Mouse (Mus musculus) gastrocnemius, postnatal 36 days (tissue): ENCODE data around the gene Clint1. TPM values are rescaled to one million over a fixed set of nuclear protein-coding genes. Genes with fewer than 3 reads are reported as not detected.

Experiments used
- DNase-seq, 2 experiments: peaks; one replicate each; pipeline ENCODE4 v3.0.0; 2022
- intact Hi-C: fragments of 180-260 bp; cut with DNase I; formaldehyde crosslinking; loops from one replicate; pipeline ENCODE4 v1.15.1; 2025
- total RNA-seq, 2 experiments: library from RNA; stranded (reverse); gene quantifications; 2 replicates each; pipeline ENCODE4 v1.2.3; 2021

Clint1 gene
- total RNA-seq, 2 experiments from 2014 or later, result 32.6 to 34.5 TPM

DNA sequence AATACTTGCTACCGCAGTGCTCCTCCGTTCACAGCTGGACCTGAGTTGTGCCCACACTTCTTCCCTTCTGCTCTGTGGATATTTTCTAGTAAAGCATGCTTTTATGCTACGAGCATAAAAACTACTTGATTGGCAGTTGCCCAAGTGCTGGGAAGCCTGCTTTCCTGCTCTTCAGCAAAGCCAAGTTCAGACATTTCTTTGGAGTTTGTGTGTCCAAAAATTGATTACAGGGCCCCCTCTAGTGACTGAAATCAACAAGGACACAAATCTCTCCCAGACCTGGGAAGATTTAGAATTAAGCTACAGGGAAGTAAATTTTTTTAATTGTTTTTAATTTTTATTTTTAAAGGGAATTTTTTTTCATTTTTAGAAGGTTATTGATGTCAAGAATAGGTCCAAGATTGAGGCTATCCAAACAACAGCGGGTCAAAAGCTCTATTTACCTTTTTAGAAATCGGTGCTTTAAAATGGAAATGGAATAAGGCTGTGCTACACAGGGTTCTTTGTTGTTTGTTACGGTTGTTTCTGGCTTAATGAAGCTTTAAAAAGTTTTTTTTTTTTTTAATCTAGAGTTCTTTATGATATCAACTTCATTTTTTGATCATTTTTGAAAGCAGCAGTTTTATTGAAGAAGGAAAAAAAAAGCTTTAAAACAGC lies 29.3 kb downstream of the Clint1 start:
- DNase-seq, result peak in 1 of 2 experiments; percentile 30
- intact Hi-C loops, result loop anchor here (2.0 to 10.0 kb wide), 4 partner anchors 86 to 1296 kb away; no protein-coding TSS in a partner anchor

DNA sequence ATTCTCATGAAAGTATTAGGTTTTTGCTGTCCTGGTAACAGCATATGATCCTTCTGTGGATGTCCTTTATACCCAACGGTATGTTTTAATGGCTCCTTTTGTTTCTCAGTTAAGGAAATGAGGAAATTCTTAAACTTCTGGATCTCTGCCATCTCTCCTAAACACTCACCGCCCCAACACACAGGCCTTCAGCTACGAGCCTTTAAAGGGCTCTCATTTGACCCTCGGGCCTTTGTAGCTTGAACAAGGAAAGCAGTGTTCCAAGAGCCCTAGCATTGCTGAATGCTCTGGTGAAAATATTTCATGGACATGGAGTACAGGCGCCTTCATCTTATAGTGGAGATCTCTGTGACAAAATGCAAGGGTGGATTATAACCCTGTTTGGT lies 29.8 kb downstream of the Clint1 start:
- DNase-seq, result no peak
- intact Hi-C loops, result loop anchor here (2.0 to 10.0 kb wide), 4 partner anchors 87 to 1297 kb away; no protein-coding TSS in a partner anchor

DNA sequence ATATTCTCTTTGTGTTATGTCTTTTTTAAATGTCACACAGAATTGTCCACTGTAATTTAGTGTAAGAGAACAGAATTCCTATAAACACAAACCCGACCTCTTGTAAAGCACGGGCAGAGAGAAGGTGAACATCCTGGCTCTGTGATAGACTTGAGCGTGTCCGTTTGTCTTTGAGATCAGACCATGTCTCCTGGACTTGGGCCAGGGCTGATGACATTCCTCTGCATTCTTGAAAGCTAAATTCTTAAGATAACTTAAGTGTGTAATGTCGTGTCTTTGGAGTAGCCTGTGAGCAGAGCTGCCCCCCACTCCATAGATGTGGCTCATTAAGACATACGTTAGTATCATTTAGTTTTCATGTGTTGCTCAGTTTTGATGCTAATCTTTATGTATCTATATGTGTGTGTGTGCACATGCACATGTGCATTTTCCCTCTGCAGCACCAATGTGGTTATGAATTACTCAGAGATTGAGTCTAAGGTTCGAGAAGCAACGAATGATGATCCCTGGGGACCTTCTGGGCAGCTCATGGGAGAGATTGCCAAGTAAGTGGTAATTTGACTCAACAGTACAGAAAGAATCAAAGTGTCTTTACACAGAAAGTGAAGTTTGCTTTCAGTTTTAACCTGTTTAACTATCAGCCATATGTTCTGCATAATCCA lies 31.6 kb downstream of the Clint1 start:
- no peak for DNase-seq
- intact Hi-C loops, result loop anchor here (5.0 to 10.0 kb wide), 3 partner anchors 129 to 1299 kb away; no protein-coding TSS in a partner anchor

DNA sequence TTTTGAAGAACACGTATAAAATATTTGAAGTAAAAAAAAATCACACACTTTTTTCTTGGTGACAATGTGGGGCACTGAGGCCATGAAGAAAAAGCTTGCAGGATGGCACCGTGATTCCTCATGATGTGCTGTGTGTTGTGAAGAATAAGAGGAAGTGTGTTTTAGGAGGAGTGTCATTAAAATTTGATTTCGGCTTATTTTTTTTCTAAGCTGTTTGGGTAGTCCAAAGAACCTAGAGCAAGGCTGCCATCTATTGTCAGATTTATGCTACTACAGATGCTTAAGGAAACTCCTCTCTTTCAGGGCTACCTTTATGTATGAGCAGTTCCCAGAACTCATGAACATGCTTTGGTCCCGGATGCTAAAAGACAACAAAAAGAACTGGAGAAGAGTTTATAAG lies 32.2 kb downstream of the Clint1 start:
- DNase-seq, result no peak
- intact Hi-C loops, result loop anchor here (5.0 to 10.0 kb wide), 3 partner anchors 129 to 1299 kb away; no protein-coding TSS in a partner anchor

DNA sequence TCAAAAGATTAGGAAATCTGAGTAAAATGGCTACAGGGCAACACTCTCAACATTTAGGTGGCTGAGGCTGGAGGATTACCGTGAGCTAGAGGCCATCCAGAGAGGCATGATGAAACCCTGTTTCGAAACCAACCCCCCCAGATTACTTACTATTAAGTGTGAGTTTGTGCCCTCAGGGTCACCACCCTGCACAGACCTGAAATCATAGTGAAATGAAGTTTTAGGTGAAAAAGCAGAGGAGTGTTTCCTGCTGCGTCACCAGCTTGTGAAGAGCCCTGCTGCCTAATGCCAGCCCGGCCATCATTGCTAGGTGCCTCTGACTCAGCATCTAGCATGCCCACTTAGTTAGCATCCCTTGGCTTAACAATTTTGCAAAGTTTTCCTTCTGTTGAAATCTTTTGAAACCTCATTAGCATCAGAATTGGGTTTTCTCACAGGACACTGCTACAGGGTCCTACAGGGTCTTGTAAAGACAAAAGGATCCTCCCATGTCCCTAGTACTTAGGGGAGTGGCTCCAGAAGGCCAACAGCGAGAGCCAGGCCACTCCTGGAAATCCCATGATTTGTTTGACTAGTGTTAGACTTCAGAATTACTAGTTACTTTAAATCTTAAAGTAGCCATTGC lies 33.9 kb downstream of the Clint1 start:
- intact Hi-C loops, result loop anchor here (10.0 kb wide), 2 partner anchors 131 to 1301 kb away; no protein-coding TSS in a partner anchor
- DNase-seq, result no peak

DNA sequence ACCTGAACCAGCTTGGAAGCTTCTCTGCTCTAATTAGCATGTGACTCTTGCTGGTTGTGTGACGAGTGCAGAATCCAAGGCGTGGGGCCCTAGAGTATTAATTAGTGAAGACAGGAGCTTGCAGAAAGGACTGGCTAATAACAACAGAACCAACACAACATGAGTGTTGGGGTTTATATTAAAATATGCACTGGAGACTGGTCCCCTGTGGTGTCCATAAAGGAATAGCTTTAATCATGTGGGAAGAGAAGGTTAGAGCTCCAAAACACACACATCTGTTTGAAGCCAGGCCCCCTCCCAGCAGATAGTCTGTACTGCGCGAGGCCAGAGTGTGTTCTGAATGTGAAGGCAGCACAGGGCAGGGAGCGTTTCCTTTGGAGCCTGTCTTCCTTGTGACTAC lies 34.7 kb downstream of the Clint1 start:
- intact Hi-C loops, result loop anchor here (10.0 kb wide), 2 partner anchors 132 to 1302 kb away; no protein-coding TSS in a partner anchor
- no peak for DNase-seq

DNA sequence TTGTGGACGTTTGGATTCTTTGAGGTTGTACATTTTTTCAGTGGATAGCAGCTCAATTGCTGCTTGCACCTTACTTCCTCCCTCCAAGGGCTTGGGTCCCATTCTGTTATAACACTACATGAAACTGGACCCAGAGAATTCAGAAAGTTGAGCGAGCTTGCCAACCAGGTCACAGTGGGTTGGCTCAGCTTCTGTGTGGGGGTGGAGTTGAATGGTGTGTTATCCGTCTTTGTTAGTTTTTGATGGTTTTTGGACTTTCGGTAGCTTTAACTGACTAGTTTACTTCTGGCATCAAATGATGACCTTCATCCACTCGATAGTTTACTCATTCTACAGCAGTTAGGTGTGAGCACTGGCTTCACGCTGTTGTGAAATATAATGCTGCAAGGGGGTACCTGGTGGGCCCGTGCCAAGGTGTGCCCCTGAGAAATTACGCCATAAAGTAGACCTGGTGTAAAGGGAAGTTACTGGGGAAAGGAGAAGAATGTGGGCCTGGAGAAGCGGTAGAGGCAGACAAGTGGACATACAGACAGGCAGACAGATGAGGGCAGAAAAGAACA lies 36.7 kb downstream of the Clint1 start:
- DNase-seq, result no peak
- intact Hi-C loops, result loop anchor here (10.0 kb wide), 2 partner anchors 134 to 1304 kb away; no protein-coding TSS in a partner anchor

DNA sequence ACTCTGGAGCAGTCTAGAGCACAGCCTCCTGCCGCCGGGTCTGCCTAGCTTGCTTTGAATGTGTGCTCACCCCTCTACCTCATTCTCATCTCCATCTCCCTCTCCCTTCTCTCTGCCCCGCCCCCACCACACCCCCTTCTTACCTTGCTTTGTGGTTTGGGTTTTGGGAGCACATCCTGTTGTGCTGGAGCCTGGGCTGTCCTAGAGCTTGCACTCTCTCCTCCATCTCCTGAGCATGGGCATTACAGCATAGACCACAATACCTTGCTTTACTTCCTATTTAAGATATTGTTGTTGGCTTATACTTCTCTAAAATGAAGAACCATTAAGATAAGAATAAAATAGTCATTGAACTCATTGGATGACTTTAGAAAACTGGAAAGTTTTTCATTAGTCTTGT lies 38.1 kb downstream of the Clint1 start:
- intact Hi-C loops, result loop anchor here (10.0 kb wide), 2 partner anchors 135 to 1305 kb away; no protein-coding TSS in a partner anchor
- DNase-seq, result no peak

DNA sequence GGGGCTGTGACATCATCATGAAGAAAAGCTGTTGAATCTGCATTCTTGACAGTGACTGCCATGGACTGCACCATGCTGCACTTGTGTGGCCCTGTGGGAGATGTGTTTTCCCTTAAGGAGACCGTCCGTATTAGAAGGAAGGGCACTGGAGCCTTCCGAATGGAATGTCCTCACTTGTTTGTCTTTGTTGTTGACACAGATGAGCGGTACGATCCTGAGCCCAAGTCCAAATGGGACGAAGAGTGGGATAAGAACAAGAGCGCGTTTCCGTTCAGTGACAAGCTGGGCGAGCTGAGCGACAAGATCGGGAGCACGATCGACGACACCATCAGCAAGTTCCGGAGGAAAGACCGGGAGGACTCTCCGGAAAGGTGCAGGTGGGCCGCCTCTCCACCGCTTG lies 38.6 kb downstream of the Clint1 start:
- intact Hi-C loops, result no loop called here
- no peak for DNase-seq

DNA sequence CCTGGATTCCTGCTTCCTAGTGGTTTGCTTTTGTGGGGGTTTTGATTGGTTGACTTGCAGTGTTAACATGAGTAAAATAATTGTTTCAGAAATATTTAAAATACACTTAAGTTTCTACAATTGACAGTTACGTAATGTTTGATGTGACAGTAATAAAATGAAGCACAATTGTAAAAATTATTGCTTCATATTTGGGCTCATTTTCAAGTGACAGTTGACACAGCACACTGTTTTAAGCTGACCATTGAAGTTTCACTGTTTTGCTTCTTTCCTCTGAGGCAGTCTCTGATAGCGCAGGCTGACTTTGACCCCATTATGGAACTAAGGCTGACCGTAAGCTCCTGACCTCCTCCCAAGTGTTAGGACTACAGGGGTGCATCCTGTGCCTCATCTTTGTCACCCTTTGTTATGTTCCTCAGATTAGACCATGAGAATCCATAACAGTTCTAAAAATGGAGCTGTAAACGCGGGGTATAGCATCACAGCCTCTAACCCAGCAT lies 41.1 kb downstream of the Clint1 start:
- DNase-seq, result no peak
- intact Hi-C loops, result no loop called here

DNA sequence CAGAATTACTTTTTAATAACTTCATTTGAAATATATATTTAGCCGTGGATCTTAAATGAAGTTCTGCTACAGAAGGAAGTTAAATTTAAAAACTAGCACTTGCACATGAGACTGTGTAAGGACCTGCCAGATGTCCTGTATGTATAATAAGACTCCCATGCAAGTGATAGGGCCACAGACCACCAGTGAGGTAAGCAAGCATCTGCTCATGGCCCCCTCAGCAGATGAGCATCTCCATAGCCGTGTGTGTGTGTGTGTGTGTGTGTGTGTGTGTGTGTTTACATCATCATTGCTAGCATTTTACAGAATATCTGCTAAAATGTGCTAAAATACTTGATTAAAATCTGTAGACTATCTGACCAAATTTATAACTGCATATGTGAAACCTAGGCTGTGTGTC lies 45.5 kb downstream of the Clint1 start:
- intact Hi-C loops, result no loop called here
- DNase-seq, result no peak

DNA sequence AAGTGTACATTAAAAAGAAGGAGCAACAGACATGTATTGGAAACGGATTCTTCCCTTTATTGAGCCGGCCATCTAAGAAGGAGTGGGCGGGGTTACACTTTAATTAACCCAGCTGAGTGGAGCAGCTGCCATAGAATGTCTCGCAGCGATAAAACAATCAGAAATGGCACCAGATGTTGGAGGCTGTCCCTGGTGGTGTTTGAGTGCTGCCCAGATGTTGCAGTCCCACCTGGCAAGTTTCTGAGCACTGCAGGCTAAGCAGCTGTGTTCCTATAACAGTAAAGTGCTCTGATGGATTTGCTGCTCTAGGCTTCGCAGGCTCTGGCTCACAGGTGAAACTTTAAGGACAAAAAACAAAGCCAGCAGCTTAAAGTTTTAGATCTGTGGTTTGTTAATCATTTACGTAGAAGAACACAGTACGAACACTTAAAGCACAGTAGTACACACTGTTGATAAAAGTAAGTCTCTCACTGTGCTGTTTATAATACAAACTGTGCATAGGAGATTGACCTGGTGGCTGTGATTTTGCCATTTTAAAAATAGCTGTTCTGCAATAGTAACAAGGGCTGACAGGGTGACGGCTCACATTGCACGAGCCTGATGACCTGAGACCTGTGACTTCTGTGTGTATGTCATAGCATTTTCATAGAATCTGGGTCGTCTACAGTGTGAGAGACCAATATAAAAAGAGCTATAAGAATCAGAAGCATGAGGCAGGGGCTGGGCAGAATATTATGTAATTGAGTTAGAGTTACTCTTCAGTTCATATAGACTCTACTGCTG lies 48.6 kb downstream of the Clint1 start:
- DNase-seq, result no peak
- intact Hi-C loops, result no loop called here

DNA sequence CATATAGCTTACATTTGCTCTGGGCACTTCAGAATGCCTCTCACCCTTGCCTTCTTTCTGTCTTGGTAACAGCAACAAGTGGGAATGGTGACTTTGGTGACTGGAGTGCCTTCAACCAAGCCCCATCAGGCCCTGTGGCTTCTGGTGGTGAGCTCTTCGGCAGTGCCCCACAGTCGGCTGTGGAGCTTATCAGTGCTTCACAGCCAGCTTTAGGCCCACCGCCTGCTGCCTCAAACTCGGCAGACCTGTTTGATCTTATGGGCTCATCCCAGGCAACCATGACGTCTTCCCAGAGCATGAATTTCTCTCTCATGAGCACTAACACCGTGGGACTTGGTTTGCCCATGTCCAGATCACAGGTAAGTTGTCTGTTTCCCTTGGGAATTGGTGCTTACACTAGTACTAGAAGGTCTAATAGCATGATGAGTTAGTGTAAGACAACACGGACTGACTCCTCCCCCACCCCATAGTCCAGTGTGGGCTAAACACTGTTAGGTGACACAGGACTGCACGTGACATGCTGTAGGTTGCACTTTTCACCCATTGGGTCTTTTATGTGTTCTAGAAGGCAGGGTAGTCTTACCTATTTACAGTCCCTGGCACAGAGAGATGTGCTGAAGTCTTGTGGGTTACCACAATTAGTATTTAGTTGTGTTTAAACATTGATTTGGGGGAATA lies 54.4 kb downstream of the Clint1 start:
- intact Hi-C loops, result no loop called here
- no peak for DNase-seq

DNA sequence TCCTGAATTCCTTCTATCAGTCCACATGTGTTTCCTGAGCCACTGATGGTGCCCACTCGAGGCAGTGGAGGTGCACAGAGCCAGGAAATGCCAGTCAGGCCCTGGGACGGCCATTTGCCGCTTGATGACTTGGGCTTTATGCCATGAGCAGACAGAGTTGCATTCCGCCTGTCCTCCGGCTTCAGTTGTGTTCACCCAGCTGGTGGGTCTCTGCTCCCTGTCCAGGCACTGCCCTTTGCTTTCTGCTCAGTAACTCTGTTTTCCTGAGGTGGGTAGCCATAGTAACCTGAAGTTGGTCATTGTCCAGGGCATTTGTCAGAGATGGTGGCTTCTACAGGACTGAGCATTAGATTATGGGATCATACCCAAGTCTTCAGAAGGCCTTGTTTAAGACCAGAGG lies 55.5 kb downstream of the Clint1 start:
- intact Hi-C loops, result no loop called here

DNA sequence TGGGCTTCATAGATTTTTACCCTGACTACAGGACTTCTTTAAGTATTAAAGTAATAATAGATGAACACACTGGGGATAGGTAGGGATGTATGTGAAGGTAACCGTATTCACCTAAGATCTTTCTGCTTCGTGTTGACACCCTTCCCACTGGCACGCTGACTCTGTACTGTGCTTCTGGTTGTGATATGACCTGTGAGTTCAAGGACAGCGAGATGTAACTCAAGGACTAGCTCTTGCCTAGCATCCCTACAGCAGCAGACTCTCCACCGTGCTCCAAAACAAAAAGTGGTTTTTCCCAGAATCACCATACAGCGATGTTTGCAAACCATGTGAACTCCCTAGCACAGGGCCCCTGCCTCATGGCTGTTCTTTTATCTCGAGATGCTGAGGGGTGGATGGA lies 56.2 kb downstream of the Clint1 start:
- DNase-seq, result no peak
- intact Hi-C loops, result no loop called here

More for the DNA sequence above, 55.5 kb downstream of the Clint1 start:
- DNase-seq, result no peak

DNA sequence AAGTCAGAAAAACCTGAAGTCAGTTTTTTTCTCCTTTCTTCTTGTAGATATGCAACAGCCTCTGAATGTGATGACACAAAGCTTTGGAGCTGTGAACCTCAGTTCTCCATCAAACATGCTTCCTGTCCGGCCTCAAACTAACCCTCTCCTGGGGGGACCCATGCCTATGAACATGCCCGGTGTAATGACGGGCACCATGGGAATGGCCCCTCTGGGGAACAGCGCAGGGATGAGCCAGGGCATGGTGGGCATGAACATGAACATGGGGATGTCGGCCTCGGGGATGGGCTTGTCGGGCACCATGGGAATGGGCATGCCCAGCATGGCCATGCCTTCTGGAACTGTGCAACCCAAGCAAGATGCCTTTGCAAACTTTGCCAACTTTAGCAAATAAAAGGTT lies 57.0 kb downstream of the Clint1 start:
- DNase-seq, result no peak
- intact Hi-C loops, result no loop called here

DNA sequence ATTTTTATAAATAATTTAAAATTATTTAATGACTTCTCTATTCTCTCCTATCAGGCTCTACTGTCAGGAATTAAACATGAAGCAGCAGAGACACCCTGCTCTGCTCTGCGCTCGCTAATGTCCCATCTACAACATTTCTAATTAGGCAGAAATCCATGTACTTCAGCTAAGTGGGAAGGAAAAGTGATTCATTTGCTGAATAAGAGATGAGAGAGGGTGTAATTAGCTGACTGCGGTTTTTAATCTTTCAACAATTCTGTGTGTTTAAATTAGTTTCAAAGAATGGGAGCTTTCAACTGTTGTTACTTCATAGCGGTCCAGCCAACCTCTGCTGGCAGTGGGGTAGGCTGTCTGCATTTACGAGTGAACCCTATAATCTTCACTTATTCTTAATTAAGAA lies 58.9 kb downstream of the Clint1 start:
- DNase-seq, result no peak
- intact Hi-C loops, result no loop called here

DNA sequence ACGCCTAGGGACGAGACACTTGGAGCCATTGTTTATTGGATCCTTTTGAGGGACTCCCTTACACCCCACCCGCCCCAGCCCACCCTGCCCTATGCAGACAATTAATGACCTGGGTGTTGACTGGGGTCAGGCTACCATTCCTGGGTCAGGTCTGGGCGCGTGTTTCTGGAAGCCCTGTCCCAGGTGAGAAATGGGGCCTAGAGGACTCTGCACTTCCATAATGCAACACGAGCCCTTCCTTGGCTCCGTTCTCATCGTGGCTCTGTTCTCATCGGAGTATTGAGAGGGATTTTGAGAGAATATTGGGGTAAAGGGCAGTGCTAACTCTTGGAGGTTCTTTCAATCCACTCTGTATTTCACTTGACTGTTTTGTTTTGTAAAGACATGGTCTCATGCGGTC lies 64.3 kb downstream of the Clint1 start:
- DNase-seq, result no peak
- intact Hi-C loops, result no loop called here

DNA sequence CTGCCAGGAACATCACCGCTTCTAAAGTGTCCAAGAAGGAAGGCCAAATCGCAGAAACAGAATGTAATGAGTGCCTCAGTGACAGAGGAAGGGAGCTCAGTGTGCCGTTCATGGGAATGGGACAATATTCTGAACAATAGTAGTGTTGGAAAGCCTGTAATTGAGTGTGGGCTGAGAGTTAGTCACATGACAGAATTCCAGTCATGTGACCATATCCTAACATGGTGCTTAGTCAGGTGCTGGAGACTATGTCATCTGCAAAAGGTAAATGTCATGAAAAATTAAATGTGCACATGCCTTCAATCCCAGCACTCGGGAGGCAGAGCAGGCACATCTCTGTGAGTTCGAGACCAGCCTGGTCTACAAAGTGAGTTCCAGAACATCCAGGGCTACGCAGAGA lies 66.2 kb downstream of the Clint1 start:
- no peak for DNase-seq
- intact Hi-C loops, result no loop called here

DNA sequence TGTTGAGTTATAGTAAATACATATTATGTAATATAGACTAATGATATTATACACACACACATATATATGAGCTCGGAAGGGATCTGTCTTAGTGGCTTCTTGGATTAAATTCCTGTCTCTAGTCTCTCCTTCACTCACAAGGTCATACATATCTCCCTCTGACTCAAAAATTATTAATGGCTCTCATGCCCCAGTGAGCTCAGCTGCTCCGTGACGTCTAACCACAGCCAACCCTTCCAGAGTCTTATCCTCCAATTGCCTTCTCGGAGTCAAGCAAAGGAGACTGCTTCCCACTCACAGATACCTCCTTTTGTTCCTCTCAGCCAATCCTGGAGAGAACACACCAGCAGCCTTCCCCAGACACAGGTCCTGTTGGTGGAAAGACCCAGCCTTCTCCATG lies 67.0 kb downstream of the Clint1 start:
- DNase-seq, result no peak
- intact Hi-C loops, result no loop called here
